Mouse (Mus musculus) hindlimb bud, embryonic 11.5 days (tissue): ENCODE measurements around the gene Tssc4.

Experiments used
- DNase-seq: peaks from one replicate; pipeline ENCODE4 v3.0.0-alpha.2; 2012; ENCODE audit warnings: low read depth, low spot score; ENCODE audit errors: extremely low spot score

Gene Tssc4

DNA sequence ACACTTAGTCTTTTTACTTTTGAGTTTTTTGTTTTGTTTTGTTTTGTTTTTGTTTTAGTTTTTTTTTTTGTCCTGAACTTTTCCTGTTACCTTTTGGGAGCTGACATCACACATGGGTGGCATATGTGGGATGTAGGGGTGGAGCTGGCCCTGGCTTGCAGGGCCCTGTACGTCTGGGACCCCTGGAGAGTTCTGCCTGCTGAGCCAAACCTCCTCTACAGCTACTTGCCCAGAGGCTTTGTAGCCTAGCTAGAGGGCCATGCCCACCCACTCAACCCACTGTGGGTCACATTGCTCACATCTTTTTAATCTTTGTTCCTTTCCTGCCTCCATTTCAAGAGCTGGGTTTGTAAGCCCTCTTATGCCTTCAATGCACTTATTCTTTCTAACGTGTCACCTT is 1.6 kb upstream of the Tssc4 start:
- no peak for DNase-seq

DNA sequence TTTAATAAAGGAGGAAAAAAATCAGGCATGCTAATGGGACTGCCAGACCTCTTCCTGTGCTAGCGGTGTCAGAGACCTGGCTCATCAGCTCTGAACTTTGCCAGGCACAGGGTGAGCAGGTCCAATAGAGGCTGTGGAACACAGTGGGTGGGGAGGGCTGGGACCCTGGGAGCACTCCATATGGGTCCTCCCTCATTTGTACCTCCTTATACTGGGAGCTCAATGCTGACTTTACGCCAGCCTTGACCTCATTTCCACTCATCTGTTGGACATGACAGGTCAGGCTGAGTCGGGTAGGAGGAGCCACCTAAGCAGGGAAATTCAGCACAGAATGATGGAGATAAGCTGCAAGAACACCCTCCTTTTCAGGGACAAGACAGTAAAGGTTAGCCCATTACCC is 1.2 kb upstream of the Tssc4 start:
- DNase-seq: no peak

DNA sequence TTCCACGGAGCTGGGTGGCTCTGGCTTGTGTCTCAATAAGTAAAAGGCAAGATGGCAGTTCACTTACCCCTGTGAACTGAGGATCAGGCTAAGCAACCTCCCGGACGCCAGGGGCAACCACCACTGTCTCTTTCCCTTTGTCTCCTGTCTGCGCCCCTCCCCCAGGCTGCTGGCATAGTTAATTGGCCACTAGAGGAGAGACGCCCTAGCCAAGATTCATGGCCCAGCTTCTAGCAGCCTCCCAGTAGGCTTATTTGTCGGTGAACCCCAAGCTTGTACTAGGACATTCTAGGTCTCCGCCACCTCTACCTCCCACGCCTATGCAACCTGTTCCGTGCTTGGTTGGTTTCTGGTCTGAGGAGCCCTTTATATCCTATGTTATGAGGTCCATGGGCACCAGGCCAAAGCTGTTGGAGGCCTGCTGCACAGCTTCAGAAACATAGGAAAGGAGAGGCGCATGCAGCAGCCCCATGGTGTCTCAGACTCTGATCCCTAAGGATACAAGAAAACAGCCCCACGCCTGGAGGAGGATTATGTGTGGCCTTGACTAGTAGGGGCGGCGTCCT is 650 bp upstream of the Tssc4 start:
- DNase-seq: no peak

DNA sequence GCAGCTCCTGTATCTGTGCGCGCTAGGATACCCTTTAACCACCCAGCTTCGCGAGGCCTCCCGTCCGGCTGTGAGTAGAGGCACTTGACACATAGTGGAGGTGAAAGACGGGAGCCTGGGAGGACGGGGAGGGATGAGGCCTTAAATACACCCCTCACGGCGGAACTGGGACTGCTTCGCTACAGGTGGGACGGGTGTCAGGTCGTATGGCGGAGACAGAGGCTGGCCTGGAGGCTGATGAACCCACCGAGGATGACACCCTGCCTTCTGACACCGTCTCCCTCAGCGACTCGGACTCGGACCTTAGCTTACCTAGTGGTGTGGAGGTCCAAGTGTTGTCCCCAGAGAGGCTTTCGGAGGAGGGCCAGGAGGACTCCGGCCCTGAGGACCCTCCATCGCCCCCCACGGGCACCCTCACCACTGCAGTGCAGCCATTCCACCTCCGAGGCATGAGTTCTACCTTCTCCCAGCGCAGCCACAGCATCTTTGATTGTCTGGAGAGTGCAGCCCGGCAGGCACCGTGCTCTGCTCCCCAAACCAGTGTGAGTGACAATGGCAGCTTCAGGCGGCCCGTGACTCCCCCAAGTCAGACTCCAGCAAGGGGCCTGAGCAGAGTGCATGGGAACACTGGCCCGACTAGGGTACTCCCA is 827 bp downstream of the Tssc4 start:
- no peak for DNase-seq

DNA sequence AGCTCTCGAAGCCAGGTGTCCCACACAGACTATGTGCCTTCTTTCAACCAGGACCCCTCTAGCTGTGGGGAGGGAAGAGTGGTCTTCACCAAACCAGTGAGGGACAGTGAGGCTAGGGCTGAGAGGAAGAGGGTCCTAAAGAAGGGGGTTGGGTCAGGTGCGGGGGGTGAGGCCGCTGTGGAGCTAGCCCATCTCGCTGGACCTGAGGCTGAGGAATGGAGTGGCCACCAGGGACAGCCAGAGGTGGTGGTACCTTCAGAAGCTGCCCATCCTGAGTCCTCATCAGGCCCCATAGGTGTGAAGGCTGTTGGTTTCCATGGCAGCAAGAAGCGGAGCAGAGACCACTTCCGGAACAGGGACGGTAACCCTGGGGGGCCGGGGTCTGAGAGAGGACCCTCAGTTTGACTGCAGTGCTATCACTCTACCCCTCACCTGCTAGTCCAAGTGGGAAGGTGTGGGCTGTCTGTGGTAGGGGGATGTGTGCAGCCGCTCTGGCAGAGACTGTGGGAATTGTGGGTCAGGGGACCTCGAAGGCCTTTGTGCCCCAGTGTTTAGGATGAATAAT is 1.5 kb downstream of the Tssc4 start:
- DNase-seq: no peak

DNA sequence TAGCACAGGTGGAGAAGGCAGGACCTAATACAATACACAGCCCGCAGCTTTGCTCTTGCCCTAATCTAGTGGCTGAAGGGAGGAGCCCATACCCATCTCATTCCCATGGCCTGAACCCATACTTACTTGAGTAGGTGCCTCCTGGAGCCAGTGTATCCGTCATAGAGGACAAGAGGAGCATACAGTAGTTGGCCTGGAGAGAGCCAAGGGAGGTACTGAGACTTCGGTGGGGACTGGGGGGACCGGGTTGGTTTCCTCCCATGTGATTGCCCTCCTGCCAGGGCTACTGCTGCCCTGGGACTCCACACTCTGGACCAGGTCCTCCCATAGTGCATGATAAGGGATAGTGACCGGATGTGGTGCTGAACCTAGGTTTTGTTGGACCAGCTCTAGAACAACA is 3.6 kb downstream of the Tssc4 start:
- no peak for DNase-seq

DNA sequence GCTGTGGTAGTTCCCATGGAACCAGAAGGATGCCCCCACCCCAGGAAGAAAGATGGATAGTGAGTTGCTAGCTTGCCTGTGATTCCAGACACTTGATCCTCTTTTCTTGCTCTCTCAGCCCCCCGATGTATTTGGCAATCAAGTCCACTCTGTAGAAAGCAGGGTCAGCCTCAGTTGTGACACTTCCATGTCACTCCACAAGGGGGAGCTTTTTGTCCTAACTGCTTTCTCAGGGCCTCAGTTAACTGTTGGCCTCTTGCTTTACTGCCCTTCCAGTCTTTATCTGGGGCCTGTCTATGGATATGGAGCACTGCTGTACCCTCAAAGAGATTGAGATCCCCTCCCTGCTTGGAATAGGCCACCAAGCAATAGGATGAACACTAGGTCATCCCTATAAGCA is 4.0 kb downstream of the Tssc4 start:
- no peak for DNase-seq

DNA sequence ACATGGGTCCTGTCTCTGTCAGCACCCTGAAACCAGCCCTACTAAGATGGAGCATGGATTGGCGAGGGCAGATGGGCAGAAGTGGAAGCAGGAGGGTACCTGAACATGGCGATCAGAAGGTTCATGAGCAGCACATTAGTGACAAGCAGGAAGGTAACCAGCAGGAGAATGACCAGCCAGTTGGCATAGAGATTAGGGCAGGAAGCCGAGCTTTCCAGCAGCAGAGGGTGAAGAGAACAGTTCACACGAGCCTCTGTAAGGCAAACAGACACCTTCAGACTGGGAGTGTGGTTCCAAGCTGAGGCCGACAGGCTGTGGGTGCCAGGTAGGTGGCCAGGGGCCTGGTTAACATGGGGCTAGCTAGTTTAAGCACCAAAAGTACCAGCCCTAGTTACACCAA is 6.3 kb downstream of the Tssc4 start:
- no peak for DNase-seq

DNA sequence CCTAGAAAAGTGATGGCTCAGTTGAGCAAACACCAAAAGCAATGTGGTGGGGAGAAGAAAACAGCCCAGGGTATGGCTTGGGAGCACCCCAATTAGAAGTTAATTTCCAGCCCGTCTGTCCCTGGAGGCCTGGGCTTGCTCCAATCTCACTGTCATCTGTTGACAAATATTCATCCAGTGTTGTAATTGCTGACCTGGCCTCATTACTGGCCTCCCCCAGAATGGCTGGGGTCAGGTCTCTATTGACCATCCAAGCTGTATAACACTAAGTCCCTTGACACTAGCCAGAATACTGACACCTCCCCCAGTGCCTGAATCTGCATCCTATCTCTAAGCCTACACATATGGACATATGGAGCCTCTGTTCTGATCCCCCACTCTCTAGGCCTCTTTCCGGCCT is 8.3 kb downstream of the Tssc4 start:
- DNase-seq: no peak

DNA sequence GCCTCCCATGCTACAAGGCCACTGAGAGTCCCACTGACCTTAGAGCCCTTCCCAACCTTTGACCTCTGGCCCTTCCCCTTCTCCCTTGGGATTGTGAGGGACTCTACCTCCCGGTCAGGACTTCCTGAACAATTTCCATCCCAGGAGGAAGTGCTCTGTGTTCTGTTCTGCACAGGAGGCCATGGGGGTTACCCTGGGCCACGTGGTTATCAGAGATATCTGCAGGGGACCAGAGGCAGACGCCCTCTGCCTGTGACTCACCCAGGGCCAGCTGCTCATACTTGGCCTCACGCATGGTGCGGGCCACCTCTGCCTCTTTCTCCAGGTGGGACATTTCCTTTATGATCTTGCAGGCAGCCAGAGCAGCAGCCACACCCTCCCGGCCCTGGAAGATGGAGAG is 13.0 kb downstream of the Tssc4 start:
- no peak for DNase-seq

DNA sequence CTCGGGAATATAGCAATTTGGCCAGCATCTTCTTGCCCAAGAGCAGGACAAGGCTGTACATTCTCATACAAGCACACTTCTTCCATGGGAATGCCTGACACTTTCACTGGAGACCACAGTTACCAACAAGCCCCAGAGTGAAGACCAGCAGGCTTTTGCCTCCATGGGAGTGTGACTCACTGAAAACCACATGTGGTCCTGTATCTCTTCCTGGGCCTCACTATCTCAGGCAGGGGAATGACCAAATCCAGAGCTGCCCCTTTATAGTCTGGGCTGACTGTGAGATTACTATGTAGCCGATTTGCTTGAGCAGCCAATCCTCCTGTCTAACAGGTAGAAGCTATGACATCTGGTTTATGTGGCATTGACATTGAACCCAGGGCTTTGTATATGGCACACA is 14.7 kb downstream of the Tssc4 start:
- no peak for DNase-seq

DNA sequence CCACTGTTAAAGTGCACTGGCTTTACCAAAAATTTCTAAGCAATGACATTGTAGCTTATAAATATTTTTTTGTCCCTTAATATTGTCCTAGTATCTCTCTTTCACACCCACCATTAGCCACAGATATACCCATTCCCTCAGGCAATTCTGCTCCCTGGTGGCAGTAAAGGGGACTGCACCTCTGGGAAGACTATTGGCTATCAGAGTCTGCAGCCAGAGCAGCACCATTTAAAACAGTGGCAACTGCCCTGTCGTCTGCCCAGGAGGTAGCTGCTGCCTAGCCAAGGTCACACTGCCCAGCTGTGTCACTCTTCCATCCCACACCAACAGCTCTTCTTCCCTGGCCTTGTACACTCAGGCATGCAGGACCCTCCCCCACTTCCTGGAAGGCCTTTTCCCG is 17.3 kb downstream of the Tssc4 start:
- DNase-seq: no peak

DNA sequence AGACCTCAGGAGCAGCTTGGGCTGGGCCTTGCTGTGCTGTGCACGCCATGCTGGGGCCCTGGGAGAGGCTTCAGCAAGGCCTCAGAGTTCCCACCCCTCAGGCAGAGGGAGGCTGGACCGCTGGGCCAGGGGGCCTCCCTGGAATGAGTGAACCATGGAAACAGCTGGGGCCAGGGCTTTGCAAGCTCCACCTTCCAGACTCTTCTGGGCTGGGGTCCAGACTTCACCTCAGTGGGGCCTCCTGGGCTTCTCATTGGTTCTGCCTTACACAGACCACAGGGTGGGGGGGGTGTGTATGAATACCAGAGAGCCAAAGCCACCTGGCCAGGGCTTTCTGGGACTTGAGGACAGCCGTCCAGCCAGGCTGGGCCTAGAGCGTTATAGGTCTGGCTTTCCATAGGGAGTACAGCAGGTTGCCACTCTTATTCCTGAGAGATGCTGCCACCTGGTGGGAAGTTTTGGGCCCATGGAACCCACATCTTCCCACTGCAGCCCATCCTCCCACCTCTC is 18.1 kb downstream of the Tssc4 start:
- DNase-seq: no peak

DNA sequence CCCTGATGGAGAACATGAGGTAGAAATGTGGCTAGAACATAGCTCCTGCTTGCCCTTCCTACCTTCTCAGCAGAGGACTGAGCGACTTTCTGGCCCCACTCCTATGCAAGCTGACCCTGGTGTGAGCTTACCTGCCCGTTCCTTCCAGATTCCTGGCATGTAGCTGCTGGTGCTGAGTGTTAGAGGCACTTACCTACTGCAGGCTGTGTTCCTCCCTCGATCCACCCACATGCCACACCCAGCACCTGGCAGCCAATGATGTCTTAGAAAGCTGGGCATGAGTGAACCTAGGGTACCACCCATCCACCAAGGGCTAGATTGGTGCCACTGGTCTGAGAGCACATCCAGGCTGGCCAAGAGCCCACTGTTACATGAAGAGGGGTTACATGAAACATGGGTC is 24.8 kb downstream of the Tssc4 start:
- DNase-seq: no peak

DNA sequence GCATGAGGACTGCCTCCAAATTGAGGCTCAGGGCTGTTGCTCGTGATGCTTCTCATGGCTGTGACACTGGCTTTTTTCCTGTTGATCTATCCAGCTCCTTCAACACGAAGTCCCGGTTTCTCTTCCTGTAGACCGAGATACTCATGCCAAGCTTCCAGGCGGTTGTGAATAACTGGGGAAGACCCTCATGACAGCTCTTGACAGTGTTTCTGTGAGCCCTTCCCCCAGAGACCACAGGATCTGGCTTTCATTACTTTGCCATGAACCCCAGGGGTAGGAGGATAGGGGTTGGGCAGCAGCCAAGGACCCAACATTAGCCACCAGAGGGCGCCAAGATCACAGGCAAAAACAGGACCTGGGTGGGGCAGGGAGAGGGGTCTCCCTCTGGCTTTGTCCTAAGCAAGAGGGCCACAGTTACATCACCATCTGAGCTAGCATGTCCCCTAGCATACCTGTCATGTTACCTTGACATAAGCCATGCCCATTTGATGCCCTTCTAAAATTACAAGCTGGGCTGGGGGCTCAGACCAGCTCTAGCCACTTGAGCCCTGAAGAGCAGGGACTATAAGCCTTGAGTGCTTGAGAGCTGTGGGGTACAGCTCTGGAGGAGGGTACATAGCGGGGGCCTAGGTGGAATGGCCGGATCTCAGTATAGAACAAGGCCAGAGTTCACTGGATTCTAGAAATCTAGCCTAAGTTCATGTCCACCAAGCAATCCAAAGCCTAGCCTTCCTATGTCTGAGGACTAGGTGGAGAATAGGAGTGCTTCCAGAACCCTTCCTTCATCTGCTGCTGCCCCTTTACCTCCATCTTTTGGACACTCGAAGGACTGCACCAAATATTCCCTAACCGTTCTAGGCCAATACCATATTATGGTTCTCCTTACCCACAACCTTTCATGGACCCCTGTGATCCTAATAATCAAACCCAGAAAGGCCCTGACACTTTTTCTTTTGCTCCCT is 25.8 kb downstream of the Tssc4 start, which contains the start of gene Trpm5:
Trpm5 (minus strand) TSS at position 51 of the 962 bp plus-strand sequence.
- peak; percentile 46 for DNase-seq

DNA sequence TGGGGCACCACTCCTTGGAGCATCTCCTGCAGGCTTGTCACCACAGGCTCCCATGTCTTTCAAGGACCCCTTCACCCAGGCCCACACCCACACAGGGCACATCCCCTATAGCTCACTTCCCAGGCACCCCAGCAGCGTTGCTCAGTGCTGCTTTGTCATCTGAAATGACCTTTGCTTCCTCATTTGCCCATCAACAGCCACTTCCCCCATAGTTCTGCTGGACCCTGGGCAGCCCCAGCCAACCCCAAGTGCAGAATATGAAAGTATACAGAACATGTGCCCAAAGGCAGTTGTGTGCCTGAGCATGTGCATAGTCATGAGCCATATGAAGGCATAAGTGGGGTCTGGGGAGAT is 26.5 kb downstream of the Tssc4 start:
- DNase-seq: no peak

DNA sequence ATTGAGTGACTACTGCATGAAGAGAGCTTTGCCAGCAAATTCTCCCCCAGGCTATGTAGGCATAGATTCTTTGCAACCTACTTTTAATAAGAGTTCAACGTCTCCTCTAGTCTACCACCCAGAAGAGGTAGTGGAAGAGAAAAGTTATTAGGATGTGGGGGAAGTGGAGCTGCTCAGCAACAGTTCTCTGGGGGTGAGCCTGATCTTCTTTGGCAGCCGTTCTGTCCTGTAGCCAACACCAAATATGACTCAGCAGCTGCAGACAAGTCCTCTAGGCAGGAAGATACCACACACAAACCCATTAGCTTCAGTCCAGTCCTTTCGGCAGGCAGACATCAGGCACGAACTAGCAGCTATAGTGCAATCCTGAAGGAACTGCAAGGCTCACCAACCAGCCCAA is 31.7 kb downstream of the Tssc4 start:
- DNase-seq: no peak

DNA sequence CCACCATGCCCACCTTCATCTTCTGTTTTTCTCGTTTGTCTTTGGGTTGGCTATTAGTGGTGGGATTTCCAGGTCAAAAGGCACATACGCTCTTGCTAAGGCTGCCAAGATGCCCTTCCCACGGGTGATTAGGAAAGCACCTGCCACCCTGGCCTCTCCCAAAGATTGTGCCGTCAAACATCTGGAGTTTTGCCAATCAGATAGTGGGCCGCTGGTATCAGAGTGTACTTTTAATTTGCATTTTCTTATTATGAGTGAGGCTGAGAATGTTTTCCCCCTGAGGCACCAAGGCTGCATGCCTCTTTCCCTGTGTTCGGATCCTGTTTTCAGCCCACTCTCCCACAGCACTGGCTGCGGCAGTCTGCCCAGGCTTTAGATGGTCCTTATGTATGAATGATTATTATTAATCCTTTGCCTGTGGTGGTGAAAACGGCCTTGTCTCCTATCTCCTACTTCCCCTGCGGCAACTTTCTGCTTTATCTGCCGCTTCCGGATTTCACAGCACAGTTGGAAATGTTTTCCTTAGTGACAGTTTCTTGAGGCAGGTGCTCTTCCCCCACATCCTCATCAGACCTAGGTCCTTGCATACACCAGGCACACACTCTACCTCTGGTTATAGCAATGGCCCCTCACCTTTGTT is 36.3 kb downstream of the Tssc4 start:
- no peak for DNase-seq

DNA sequence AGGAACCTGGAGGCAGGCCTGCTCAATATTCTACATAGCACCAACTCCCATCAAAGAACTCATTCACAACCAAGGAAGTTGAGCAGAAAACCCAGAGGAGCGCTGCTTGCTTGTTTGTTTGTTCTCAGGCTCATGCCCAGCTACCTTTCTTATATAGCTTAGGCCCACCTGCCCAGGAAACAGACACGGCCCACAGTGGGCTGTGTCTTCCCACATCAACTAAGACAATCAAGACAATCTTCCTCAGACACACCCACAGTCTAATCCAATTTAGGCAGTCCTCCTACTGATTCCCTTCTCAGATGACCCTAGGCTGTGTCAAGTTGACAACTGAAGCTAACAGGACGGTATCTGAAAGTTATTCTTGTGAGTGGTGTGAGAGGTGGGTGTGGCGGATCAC is 37.0 kb downstream of the Tssc4 start, which contains the start of gene Kcnq1:
Kcnq1 (plus strand) TSS at position 301 of the 400 bp plus-strand sequence.
- DNase-seq: no peak

DNA sequence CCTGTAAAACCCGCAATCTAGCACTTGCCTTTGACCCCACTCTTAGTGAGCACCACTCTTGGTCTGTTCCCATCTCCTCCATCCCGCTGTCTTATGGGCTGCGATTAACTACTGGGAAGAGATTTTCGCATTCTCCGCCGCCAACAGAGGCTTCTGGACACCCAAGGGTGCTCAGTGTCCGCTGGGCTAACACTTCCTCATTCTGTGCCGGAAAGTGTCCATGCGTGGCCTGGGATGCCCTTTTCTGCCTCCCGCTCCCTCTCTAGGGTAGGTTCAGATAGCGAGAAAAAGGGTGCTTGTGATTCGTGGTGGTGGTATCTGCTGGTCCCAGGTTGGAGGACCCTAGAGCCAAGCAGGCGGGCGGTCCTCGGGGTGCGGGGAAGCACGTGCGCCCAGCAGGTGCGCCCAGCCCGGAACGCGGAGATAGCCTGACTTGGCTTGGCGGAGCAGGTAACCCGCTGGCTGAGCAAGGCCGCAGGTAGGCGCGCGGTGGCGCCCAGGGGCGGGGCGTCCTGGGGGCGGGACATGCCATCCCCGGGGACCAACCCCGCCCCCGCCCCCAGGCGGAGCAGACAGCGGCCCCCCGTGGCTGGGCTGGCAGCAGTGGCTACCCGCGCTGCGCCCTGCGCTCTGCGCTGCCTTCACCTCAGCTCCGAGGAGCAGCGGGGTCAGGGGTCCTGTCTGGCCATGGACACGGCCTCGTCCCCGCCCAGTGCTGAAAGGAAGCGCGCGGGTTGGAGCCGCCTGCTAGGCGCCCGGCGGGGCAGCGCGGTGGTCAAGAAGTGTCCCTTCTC is 37.8 kb downstream of the Tssc4 start:
- no peak for DNase-seq
